Mouse (Mus musculus) myocyte (in vitro differentiated cells): ENCODE data around the gene Abhd14a.
A peak's percentile ranks its signal among the peaks of the same experiment; 100 is the strongest.

Experiments used
- CEBPB ChIP-seq: IDR thresholded peaks from 2 replicates; pipeline ENCODE4 v1.6.1; 2011; ENCODE audit warnings: mild to moderate bottlenecking, moderate library complexity; ENCODE audit not compliant: poor library complexity, insufficient read depth, severe bottlenecking
- E2F4 ChIP-seq: IDR thresholded peaks from one replicate; pipeline ENCODE4 v1.6.1; 2011; ENCODE audit warnings: mild to moderate bottlenecking, control low read depth, moderate library complexity; ENCODE audit not compliant: insufficient read depth
- MAX ChIP-seq: IDR thresholded peaks from one replicate; pipeline ENCODE4 v1.6.1; 2011; ENCODE audit warnings: low read depth, mild to moderate bottlenecking, control low read depth
- MYOD1 ChIP-seq, 3 experiments: IDR thresholded peaks; one replicate each; pipeline ENCODE4 v1.6.1; 2011; ENCODE audit warnings: control low read depth in 2 of 3, low read depth in 2 of 3, mild to moderate bottlenecking in 2 of 3, moderate library complexity in 1 of 3; ENCODE audit not compliant: insufficient read length in 2 of 3, control insufficient read depth in 1 of 3
- POLR2A ChIP-seq: IDR thresholded peaks from one replicate; pipeline ENCODE4 v1.6.1; 2011; ENCODE audit warnings: low read depth, mild to moderate bottlenecking, control low read depth, moderate library complexity; ENCODE audit not compliant: insufficient read length
- POLR2AphosphoS2 ChIP-seq: IDR thresholded peaks from one replicate; pipeline ENCODE4 v1.6.1; 2011; ENCODE audit warnings: low read depth, control low read depth; ENCODE audit not compliant: insufficient read length
- SRF ChIP-seq: IDR thresholded peaks from one replicate; pipeline ENCODE4 v1.6.1; 2011; ENCODE audit warnings: low read depth; ENCODE audit not compliant: control insufficient read depth, insufficient read length
- USF1 ChIP-seq: IDR thresholded peaks from one replicate; pipeline ENCODE4 v1.6.1; 2011; ENCODE audit warnings: low read depth, mild to moderate bottlenecking, control low read depth, moderate library complexity

DNA sequence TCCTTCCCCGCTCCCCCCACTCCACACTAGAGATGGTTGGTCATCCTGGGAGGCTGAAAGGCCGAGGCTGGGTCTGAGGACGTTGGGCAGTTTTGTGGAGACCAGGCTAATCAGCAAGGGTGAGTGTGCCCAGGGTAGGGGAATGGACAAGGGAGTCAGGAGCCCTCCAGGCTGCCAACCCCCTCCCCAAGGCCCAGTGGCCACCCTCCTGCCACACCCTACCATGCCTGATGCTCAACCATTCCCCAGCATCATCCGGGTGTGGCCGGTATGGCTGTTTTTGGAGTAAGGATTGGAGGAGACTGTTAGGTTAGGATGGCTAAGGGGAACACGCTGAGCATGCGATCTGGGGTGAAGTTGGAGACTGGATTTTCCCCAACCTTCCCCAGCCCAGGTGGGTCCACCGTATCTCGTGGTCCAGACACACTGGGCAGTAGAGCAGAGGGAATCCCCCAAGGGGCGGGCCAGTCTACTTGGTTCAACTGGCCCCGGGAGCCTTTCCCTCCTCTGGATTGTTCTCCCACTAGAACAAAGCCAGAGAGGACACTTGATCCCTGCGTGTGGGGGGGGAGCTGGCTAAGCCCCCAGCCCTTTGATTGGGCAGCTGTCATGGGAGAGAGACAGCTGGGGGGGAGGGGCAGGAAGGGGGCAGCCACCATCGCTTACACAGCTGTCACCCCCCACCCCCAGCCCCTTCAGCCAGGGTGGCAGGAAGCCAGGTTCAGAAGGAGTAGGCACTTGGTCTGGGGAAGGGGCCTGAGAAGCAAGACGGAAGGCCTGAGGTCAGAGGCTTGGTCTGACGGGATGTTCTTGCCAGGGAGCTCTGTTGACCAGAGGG, 9.1 kb upstream of the Abhd14a start:
- peak; percentile 34 for TF ChIP-seq POLR2A
- no peak for TF ChIP-seq E2F4
- TF ChIP-seq USF1 = no peak
- TF ChIP-seq POLR2AphosphoS2 = peak; percentile 38
- no peak for TF ChIP-seq MAX
- TF ChIP-seq CEBPB = no peak
- TF ChIP-seq MYOD1 (IDR thresholded peaks at IDR 0.05; ENCODE audit: control insufficient read depth in 1 of 3, insufficient read length in 2 of 3, low read depth in 2 of 3) = peak in 2 of 3 experiments; percentile 92 to 96
- no peak for TF ChIP-seq SRF
